Mouse (Mus musculus): Measurements from ENCODE around the gene Tssk3.

Gene Tssk3

DNA sequence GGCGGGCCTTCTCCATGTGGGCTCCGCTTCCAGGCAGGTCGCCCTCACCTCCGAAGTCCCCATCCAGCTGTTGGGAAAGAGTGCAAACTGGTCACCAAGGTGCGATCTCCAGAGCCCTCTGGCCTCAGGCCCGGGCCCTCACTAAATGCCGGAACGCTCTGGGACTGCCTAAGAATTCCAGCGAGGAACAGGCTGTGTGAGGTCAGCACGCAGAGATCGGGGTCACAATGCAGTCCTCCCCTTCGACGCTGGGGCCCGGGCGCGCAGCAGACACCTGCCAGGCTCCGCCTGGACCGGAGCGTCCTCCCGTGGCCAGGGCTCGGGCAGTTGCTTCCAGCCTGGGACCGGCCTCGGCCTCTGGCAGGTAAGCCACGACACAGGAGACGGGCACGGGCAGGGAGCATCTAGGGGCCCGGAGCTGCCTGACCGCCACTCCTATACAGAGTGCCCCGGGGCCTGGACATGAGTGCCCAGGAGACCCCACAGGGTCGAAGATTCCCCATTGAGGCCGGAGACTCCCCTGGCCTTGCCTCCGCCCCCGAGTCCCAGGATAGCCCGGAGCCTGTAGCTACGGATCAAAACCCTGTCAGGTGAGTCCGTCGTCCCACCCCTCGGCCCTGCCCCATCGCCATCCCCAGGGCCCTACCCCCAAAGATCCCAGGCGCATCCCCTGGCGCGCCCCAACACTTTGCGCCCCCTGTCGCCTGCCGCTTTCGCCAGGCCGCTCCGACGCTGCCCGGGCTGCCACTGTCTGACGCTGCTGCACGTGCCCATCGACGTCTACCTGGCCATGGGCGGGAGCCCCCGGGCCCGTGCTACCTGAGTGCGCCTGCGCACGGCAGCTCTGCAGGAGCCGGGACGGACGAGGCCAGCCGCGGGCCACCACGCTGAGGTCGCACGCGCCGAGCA lies at the start of gene Tssk3, which contains the start of gene Fam229a:
TSS of gene Tssk3 (minus strand) at position 51 of the 909 bp plus-strand sequence.
TSS of gene Fam229a (plus strand) at position 219 of the 909 bp plus-strand sequence.
- no peak for DNase-seq (ENCODE audit: low read depth)

DNA sequence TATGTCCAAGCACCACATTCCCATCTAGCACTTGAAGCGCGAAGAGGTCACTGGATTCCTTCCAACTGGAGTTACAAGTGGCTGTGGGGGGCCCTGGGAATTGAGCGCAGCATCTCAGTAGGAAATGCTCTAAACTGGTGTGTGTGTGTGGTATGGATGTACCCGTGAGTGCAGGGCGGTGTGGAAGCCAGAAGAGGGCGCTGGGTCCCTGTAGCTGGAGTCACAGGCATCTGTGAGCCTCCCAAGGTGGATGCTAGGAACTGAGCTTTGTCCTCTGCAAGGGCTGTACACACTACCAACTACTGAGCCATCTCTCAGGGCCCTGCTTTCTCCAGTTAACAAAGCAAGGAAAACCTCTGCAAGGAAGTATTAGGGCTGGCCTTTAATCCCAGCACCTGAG lies 49.2 kb upstream of the Tssk3 start:
- peak; percentile 57 for DNase-seq (ENCODE audit: low read depth)

DNA sequence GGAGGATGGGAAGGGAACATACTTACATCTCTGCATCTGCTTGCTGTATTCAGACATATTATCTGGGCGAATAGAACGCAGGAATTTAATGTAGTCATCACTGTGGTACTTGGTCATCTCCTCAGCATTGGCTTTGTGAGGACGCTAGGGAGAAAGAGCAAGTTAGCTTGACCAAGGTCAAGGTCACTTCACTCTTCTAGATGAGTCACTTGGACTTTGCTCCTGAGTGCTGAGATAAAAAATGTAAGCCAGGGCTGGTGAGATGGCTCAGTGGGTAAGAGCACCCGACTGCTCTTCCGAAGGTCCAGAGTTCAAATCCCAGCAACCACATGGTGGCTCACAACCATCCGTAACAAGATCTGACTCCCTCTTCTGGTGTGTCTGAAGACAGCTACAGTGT lies 38.1 kb upstream of the Tssk3 start:
- peak; percentile 61 for DNase-seq (ENCODE audit: low read depth)

DNA sequence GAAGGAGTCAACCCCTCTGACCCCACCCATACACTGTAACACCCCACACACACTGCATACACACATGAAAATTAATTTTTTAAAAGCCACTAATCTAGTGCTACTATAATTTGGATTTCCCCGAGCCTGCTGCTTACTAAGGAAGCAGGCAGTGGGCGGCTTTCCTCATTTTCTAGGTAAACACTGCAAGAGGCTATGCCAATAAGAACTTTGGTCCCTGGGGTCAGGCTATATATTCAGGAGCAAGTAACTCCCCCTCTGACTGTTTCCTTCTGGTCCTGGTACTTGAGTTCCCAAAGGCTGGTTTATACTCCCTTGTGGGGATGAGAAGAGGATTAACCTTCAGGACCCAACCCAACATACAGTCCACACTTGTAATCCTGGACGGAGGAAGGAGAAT lies 35.1 kb upstream of the Tssk3 start:
- DNase-seq (ENCODE audit: low read depth): no peak

DNA sequence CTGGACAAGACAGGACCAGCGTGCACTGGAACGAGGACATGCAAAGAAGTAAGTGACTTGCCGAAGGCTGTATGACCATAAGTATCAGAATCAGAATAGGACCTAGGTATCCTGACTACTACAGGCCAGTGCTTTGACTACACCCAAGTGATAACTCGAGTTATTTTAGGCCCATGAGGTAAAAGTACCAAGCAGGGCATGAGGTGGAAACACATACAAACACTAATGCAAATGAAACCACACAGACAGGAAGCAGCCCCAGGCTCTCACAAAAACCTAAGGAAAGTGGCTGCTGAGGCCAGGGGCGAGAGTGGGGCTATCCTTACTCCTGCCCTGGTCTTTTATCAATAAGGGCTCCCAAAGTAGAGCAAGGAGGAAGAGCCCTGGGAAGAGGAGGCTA lies 34.5 kb upstream of the Tssk3 start:
- DNase-seq (ENCODE audit: low read depth): no peak

DNA sequence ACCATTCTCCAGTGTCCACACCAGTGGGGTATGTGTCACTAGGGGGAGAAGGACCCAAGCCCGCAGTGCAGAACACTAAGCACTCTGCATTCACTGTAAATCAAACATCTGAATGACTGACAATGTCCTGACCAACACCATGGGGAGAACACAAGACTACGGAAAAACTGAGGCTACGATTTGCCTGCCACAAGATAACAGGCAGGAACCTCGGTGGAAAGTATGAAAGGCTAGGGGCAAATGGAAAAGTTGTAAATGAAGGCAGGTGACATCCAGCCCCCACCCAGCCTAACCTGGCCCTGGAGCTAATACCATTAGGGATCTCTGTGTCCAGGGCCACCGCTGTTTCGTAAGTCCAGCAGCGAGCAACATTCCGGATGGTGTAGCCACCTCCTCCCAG lies 27.7 kb upstream of the Tssk3 start:
- no peak for DNase-seq (ENCODE audit: low read depth)

DNA sequence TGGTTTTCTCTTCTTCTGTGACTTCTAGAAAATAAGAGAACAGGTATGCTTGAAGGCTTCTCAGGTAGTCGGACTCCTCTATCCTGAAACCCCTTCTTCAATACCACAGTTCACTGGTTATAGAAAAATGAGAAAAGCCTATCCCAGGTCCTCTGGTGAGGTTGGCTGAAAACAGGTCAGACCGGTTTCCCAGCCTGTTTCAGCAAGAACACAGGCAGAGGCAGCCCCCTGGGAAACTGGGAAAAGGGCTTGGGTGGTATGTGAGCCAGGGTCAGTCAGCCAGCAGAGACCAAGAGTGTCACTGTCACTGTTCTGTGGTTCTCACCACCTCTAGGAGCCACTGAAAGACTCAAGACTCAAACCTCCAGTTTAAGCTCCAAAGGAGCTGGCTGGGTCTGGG lies 26.1 kb upstream of the Tssk3 start:
- no peak for DNase-seq (ENCODE audit: low read depth)

DNA sequence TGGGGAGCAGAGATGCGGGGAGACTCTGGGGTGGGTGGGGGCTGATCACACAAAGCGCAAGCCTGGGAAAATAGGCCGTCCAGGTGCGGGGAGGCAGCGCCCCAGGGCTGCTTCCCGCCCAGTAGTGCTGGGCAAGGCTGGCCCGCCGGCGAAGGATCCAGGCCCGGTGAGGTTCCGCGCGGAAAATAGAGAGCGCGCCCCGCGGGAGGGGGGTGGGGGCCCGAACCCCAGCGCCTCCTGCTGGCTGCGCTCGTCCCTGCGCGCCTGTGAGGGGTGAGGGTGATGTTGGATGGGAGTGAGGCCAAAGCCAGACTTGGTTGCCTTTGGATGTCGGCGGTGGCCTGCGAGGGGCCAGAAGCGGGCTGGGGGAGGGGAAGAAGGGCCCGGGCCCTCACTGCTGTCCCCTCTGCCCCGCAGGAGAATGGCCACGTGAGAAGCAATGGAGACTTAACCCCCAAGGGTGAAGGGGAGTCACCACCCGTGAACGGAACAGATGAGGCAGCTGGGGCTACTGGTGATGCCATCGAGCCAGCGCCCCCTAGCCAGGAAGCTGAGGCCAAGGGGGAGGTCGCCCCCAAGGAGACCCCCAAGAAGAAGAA lies 23.6 kb upstream of the Tssk3 start:
- peak; percentile 64 for DNase-seq (ENCODE audit: low read depth)

DNA sequence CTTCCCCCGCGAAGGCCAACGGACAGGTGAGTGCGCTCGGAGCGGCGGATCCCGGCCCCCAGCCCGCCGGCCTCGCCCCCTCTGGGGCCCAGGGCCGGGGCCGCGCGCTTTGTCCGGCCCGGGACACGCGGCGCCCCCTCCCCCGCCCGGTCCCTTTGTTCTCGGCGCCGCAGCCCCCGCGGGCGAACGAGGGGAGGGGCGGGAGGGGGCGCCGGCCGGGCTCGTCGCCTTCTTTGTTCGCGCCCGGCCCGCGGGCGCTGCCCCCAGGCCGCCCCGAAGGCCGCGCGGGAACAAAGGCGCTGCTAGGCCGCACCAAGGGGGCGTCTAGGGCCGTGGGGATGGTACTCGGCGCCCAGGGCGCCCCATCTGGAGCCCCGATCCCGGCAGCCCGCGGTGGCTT lies 23.1 kb upstream of the Tssk3 start:
- DNase-seq (ENCODE audit: low read depth): no peak

DNA sequence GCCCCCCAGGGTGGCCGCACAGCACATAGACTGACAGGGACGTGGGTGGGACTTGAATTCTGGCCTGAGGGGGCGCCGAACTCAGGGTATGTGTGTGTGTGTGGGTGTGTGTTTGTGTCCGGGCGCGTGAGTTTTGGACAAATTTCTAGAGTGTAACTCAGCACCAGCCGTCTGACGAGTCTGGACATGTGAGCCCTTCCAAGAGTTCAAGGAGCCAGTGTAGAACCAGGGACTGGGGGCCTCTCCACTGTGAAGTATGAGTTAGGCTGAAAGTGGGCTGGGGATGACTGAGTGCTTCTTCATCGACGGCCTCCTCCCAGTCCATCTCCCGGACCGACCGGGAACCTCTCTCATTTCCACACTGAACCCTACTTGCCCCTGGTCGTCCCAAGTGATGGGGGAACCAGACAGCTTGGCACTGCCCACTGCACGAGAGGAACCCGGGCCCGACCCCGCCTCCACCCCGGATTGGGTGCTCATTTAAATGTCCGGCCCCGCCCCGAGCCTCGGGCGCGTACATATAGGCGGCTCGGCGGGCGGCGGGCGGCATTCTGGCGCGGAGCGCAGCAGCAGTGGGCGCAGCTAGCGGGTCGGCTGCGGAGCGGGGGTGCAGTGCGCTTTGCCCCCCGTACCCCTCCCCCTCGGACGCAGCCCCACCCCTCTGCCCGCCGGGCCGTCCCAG lies 22.4 kb upstream of the Tssk3 start, which contains the start of gene Marcksl1:
TSS of gene Marcksl1 (plus strand) at position 496 of the 682 bp plus-strand sequence.
- DNase-seq (ENCODE audit: low read depth): peak; percentile 87

DNA sequence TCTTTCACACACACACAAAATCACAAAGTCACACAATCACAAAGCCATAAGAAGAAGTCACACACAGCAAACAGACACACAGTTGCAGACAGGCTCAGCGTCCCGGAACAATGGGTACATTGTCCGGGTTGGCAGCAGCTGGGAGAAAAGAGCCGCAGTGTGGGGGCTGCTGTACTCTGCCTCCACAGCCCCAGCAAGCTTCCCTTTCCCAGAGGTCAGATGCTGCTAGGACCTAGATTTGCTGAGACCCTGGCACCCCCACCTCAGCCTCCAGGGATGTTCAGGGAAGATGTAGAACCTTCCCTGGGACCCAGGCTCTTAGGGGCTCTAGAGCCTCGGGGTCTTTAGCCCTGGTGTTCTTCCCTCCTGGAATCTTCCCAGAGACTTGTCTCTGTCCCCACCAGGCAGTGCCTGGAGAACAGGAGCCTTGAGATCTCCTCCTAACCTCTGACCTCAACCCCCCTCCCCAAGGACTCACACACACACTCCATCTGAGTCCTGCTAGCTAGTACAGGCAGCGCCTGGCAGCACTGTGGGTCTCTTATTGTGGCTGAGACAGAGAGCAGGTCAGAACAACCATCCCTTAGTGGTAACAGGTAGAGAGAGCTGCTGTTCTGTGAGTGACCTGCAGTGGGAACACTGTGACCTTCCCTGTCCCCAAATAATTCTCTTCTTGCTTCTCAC lies 20.7 kb upstream of the Tssk3 start:
- DNase-seq (ENCODE audit: low read depth): no peak

DNA sequence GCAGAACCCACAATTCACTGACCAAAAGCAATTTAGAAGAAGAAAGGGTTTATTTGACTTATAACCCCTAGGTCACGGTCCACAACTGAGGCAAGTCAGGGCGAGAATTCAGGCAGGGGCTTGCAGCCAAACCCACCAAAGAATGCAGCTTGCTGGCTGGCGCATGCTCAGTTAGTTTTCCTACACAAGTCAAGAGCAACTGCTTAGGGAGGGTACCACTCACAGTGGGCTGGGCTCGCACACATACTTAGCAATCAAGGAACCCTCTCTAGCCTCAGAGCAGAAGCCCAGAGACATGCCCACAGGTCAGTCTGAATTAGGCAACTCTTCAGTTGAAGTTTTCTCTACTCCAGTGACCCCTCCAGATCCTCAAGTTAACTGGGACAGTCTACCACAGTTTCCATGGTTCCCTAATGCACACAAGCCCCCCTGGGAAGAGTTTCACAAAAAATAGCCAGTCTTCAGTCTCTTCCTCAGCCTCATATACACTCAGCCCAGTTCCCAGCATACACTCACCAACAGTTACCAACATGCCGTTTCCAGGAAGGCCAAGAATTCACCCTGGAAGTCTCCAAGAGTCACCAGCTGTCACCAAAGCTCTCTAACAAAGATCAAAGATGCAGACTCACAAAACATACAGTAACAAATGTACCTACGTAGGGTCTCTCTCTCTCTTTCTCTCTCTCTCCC lies 20.0 kb upstream of the Tssk3 start:
- DNase-seq (ENCODE audit: low read depth): no peak

DNA sequence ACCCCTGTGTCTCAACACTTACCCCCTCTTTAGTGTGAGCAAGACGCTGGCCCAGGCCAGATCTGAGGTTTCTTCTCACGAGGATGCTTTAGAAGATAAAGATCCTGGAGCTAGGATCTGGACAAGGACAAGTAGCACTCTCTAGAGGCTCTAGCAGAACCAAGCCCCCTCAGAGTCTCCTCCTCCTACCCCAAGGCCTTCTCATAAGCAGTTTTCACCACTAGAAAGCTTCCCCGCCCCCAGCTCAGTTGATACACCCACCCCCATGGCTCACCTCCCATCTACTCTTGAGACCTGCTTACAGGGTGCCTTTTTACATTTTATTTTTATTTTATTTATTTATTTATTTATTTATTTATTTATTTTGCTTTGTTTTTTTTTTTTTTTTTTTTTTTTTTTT lies 18.8 kb upstream of the Tssk3 start:
- no peak for DNase-seq (ENCODE audit: low read depth)

DNA sequence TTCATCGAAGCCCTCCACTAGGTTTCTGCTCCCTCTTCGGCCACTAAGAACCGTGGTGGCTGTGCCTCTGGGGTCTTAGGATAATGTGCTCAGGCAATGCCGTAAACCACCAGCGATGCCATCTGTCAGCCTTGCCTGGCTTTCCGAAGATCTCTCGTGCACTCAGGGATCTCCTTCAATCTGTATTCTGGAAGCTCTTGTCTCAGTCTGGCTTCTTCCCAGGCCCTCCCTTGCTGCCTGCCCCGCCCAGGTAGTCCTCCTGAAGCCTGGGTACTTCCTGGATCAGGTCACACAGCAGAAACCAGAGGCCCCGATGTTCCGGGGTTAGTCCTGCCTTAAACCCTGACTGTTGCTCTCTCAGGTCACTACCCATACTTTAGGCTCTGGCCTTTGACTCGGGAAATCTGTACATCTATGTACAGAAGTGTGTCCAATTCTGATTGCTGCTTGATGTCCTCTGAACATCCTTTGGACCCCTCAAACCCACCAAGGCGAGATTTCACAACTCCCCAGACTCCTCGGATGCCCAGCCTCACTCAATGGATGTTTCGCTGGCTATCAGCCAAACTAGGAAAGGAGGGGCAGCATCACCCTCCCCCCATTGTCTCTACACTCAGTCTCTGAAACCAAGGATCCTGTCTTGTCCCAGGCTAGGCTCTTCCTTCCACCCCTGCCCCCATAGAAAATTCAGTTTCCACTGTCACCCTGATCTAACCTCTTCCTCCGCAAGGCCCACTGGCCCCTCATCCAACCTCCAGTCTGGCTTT lies 18.2 kb upstream of the Tssk3 start:
- no peak for DNase-seq (ENCODE audit: low read depth)

DNA sequence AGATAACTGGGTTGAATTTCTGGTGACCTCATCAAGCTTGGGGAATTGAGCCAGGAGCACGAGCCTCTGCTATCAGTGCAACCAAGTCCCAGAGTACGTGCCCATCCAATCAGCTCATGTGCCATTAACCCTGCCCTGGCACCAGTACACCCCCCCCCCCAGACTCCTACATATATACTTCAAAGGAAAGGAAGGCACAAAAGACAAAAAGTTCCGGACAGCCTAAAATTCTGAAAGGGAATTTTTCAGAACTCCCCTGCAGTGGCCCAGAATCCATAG lies 17.4 kb upstream of the Tssk3 start:
- no peak for DNase-seq (ENCODE audit: low read depth)

DNA sequence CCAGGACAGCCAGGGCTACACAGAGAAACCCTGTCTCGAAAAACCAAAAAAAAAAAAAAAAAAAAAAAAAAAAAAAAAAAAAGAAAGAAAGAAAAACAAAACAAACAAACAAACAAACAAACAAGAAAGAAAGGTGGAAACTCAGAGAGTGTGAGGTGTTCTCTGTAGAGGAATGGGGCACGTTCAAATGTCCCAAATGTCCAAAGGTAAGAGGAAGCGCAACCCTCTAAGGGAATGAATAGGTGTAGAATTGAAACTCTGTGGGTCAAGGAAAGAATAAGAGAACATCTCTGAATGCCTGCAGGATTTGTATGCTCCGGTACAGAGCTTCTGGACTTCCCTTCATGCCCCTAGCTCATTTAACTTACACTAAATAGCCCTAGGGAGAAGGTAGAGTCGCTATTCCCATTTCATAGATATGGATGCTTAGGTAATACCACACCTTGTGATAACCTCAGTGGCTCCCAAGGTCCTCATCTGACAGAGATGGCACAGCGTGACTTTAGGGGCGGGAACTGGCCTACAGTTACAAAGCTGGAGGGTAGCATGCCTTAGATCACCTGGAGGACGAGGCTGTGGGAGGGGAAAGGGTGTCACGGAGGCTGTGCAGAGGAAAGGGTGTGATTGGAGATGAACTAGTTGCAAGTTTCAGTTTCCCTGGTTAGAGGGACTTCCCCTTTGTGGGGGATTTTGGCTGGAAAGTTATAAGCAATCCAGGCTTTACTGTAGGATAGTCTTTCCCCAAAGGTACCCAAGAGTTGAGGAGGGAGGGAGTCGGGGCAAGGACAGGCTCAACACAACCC lies 16.8 kb upstream of the Tssk3 start:
- no peak for DNase-seq (ENCODE audit: low read depth)

DNA sequence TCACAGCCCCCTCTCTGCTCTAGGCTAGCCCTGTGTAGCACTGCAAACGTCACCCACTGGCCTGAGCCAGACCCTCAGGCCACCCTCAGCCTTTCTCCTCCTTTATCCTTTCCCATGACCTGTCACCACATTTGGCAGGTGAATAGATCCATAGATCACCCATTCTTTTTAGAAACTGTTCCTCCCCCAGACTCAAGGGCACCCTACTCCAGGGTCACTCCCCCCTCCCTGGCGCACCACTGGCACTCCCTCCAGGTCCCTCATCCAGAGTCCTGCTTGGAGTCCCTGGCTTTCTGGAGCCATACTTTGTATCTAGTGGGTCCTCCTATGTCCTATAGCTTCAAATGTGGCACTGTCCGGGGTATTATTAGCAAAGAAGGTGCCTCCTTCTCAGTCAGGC lies 14.7 kb upstream of the Tssk3 start:
- DNase-seq (ENCODE audit: low read depth): no peak

DNA sequence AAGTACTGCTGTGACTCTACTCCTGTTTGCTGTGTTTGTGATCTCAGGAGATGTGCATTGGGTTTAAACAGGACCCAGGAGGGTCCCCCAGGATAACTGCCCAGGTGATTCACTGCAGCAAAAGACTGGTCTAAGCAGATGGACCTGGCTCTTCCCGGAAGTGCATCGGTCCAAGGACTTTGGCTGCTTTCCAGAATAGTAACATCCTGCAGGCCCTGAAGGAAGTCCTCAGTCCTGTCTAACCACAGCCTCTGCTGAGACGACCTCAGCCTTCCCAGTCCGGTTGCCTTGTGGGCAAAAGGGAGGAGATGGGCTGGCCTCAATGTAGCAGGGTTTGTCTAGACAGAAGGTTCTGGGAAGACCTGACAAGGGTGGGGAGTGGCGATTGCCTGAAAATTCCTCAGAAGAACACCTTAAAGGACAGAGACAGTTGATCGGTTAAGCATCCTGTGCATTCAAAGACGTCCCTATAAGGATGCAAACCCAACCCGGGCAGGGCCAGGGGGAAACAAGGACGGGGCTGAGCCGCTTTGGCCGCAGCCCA lies 12.2 kb upstream of the Tssk3 start:
- DNase-seq (ENCODE audit: low read depth): peak; percentile 80

DNA sequence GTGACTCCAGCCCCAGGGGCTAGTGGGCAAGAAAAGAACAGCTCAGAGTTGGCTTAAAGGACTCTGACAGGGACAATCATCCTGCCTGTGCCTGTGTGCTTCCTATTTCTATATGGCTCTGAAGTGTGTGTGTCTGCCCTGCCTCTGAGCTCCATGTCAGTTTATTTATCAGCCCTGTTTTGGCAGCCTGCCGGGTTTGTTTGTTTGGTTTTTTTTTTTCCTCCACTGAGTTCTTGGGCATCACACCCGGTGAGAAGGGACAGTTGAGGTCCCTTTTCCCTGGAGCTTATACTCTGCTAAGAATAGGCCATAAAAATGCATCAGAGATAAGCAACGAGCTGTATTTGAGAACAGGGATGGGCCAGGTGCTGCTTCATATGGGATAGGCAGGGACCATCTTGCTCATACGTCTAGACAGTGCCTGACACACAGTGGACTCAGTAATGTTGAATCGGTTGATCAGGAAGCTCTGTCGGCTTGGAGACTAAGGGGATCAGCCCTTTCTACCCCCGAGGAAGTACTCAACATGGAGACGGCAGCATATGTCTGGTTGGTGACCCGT lies 11.6 kb upstream of the Tssk3 start:
- DNase-seq (ENCODE audit: low read depth): no peak

All from 416B (cell line).